Mouse (Mus musculus) ES-Bruce4 (cell line): Measurements from ENCODE around the gene Pum2. TPM values are rescaled to one million over a fixed set of nuclear protein-coding genes. Genes with fewer than 3 reads are reported as not detected.
"Not testable (repeated sequence)": the region's sequence is repeated elsewhere in the genome, so short reads cannot be mapped to it uniquely, and the experiment has no call there.

Experiments used
- H3K27ac ChIP-seq: 2 replicates; pipeline ENCODE4 v1.5.1; 2012; ENCODE audit warnings: low read length, inconsistent platforms; ENCODE audit not compliant: insufficient read depth
- H3K27me3 ChIP-seq: 2 replicates; pipeline ENCODE4 v1.6.1; 2012; ENCODE audit warnings: mild to moderate bottlenecking, low read length, inconsistent platforms; ENCODE audit not compliant: control insufficient read depth, poor library complexity, insufficient read depth, severe bottlenecking
- H3K36me3 ChIP-seq: 2 replicates; pipeline ENCODE4 v1.6.1; 2012; ENCODE audit warnings: inconsistent platforms, mild to moderate bottlenecking, low read length, moderate library complexity; ENCODE audit not compliant: control insufficient read depth, poor library complexity, insufficient read depth, severe bottlenecking
- H3K4me1 ChIP-seq: one replicate; pipeline ENCODE4 v1.8.1; 2011; ENCODE audit warnings: low read length; ENCODE audit not compliant: control insufficient read depth, insufficient read depth
- H3K4me3 ChIP-seq: 2 replicates; pipeline ENCODE4 v1.5.1; 2011; ENCODE audit warnings: low read depth, mild to moderate bottlenecking, low read length
- H3K9ac ChIP-seq: 2 replicates; pipeline ENCODE4 v1.6.1; 2012; ENCODE audit warnings: low read depth, mild to moderate bottlenecking, inconsistent platforms; ENCODE audit not compliant: poor library complexity, severe bottlenecking
- H3K9me3 ChIP-seq: replicated peaks from 2 replicates; pipeline ENCODE4 v1.6.1; 2012; ENCODE audit warnings: mild to moderate bottlenecking, low read length, inconsistent platforms; ENCODE audit not compliant: control insufficient read depth, poor library complexity, insufficient read depth, severe bottlenecking
- CTCF ChIP-seq: IDR thresholded peaks from one replicate; pipeline ENCODE4 v1.8.1; 2011; ENCODE audit warnings: low read depth, low read length
- EP300 ChIP-seq: IDR thresholded peaks from 2 replicates; pipeline ENCODE4 v1.6.1; 2011; ENCODE audit warnings: low read depth, low read length; ENCODE audit not compliant: insufficient read depth
- POLR2A ChIP-seq: IDR thresholded peaks from one replicate; pipeline ENCODE4 v1.8.1; 2011; ENCODE audit warnings: low read length; ENCODE audit not compliant: insufficient read depth
- polyA plus RNA-seq: library from polyadenylated mRNA; stranded (reverse); fragments of >200 nt; gene quantifications from 2 replicates; pipeline ENCODE4 v1.2.4, GENCODE M21; 2011; ENCODE audit warnings: low read depth; ENCODE audit not compliant: missing spikeins, insufficient read depth, insufficient read length

The Pum2 gene
- polyA plus RNA-seq, 1 experiment: 210 TPM

DNA sequence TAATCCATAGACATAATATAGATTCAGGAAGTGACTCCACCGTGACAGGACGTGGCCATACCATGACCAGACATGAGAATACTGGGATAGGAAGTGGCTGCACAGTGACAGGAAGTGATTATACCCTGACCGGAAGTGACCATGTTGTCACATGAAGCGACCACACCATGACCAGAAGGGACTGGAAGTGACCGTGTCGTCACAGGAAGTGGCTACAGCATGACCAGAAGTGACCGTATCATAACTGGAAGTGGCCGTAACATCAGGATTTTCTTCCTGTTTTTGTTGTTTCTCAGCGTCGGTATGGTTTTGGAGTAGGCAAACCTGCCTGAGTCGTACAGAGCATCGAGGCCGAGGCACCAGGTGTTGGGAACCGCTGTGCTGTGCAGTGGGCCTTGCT is 37.0 kb upstream of the Pum2 start:
- H3K9me3 ChIP-seq: no peaks in the 10 kb centered on the region
- TF ChIP-seq EP300: no peak
- TF ChIP-seq CTCF: no peak
- TF ChIP-seq POLR2A: no peak
- H3K36me3 ChIP-seq: no peaks in the 10 kb centered on the region
- H3K27me3 ChIP-seq: no peaks in the 10 kb centered on the region
- no peak overlapping the region for H3K9ac ChIP-seq
- no peaks in the 10 kb centered on the region for H3K4me1 ChIP-seq
- H3K4me3 ChIP-seq: no peak overlapping the region
- H3K27ac ChIP-seq: no peak overlapping the region

DNA sequence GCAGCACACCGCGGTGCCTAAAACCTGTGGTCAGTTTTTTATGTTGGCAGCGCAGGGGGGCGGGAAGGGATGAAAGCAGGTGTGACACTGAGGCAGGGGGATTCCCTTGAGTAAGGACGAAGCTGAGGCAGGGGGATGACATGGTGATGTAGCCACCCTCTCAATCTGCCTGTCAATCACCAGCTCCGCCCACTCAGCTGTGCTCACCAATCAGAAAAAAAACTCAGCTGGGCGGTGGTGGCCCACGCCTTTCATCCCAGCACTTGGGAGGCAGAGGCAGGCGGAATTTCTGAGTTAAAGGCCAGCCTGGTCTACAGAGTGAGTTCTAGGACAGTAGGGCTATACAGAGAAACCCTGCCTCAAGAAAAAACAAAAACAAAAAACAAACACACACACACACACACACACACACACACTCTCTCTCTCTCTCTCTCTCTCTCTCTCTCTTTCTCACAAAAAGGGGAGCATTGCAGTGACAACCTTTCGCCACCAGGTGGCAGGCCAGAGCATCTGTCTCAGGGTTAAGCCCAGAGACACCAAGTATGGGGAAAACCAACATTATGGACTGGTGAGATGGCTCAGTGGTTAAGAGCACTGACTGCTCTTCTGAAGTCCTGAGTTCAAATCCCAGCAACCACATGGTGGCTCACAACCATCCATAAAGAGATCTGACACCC is 35.4 kb upstream of the Pum2 start:
- not testable (repeated sequence) for H3K4me3 ChIP-seq, H3K27ac ChIP-seq, H3K27me3 ChIP-seq, H3K36me3 ChIP-seq, H3K9ac ChIP-seq, H3K9me3 ChIP-seq, H3K4me1 ChIP-seq
- peak; percentile 72 for TF ChIP-seq CTCF

DNA sequence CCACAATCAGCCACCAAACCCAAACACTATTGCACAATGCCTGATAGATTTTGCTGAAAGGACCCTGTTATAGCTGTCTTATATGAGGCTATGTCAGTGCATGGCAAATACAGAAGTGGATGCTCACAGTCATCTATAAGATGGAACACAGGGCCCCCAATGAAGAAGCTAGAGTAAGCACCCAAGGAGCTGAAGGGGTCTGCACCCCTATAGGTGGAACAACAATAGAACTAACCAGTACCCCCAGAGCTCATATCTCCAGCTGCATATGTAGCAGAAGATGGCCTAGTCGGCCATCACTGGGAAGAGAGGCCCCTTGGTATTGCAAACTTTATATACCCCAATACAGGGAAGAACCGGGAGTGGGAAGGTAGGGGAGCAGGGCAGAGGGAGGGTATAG is 33.7 kb upstream of the Pum2 start:
- not testable (repeated sequence) for H3K27me3 ChIP-seq, H3K9ac ChIP-seq, H3K9me3 ChIP-seq, H3K27ac ChIP-seq, H3K4me1 ChIP-seq, H3K36me3 ChIP-seq
- peak overlapping the region; percentile 43 for H3K4me3 ChIP-seq

DNA sequence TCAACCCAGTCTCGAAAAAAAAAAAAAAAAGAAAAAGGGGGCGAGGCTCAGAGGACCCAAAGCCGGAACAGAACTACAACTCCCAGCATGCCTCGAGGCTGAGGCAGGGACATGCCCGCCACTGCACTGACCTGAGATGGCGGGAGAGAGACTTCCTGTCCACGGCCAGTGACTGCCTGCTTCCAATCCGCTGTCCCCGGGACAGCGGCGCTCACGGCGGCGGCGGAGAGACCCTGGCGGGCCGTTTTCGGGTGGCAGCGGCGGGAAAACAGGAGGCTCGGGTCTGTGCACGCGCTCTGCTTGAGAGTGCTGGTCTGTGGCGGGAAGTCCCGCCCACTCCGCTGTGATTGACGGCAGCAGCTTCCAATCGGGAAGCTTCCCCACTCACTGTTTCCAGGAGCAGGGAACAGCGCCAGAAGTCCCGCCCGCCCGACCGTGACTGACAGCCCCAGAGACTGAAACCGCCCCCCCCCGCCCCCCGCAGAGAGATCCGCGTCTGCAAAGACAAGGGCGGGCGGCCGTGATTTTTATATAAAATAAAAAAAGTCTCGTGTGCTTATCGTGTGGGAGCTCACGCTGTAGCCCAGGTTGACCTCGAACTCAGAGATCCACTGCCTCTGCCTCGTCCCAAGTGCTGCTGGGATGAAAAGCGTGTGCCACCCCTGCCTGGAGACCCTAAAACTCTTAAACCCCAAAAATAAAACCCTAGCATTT is 33.1 kb upstream of the Pum2 start:
- no peaks in the 10 kb centered on the region for H3K27me3 ChIP-seq
- H3K4me3 ChIP-seq: peak overlapping the region; percentile 89
- H3K27ac ChIP-seq: peak overlapping the region; percentile 66; the same call in 1 of the 2 replicates
- H3K9me3 ChIP-seq: no peaks in the 10 kb centered on the region
- H3K36me3 ChIP-seq: no peaks in the 10 kb centered on the region
- TF ChIP-seq CTCF (no peak), POLR2A (no peak), EP300 (no peak)
- H3K4me1 ChIP-seq: no peaks in the 10 kb centered on the region
- peak overlapping the region; percentile 92 for H3K9ac ChIP-seq

DNA sequence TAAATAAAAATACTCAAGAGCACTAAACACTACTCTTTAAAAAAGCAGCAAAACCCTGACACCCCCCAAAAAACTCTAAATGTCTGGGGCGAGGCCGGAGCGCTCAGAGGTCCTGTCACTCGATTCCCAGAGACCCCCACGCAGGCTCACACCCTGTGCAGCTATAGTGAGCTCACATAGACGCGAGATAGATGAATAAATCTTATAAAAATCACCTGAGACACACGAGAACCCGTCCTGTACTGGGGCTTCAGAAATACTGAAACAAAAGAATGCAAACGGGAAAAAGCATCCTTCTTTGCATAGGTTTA is 32.6 kb upstream of the Pum2 start:
- Histone ChIP-seq H3K27me3 (no peaks in the 10 kb centered on the region), H3K4me3 (peak overlapping the region; percentile 82), H3K9me3 (no peaks in the 10 kb centered on the region), H3K9ac (peak overlapping the region; percentile 92), H3K27ac (no peak overlapping the region), H3K4me1 (no peaks in the 10 kb centered on the region), H3K36me3 (no peaks in the 10 kb centered on the region)
- no peak for TF ChIP-seq CTCF
- TF ChIP-seq EP300: no peak
- no peak for TF ChIP-seq POLR2A

DNA sequence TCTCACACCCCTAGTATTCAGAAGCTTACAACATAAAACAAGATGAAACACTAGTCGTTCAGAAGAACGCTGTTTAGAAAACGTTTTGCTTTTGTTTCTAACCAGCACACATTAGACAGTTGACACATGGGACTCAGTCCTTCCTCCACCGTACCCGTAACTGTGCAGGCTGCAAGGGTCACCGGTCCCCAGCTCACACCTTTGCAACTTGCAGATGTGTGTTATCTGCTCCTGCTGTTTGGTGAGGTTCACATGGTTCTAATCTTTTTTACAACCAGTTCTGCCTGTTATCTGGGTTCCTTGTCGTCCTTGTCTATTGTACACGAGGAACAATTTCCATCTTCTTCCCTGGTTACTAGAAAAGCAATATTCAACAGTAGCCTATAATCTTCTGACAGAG is 25.7 kb upstream of the Pum2 start:
- not testable (repeated sequence) for H3K9me3 ChIP-seq, H3K27ac ChIP-seq, H3K4me1 ChIP-seq, H3K36me3 ChIP-seq, H3K4me3 ChIP-seq, H3K9ac ChIP-seq, H3K27me3 ChIP-seq

DNA sequence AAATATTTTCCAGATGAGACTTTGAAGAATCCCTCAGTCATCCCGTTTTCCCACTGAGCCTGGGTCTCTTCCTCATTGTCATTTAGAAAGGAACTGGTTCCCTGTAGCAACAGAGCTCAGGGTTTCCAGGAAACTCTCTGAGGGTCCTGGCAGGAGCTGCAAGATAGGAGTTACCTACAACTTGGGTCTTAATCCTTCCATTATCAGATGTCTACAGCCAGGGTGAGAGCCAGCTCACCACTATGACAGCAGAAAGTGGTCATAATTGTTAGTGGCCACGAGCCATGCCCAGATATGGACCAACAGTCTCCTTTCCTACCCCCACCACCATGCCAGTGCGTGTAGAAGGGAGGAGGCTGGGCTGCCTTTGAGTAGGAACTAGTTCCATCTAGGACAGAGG is 23.9 kb upstream of the Pum2 start:
- not testable (repeated sequence) for H3K9ac ChIP-seq, H3K36me3 ChIP-seq, H3K9me3 ChIP-seq, H3K4me1 ChIP-seq, H3K4me3 ChIP-seq, H3K27me3 ChIP-seq, H3K27ac ChIP-seq
